Mouse (Mus musculus) MEL (cell line): ENCODE data around the gene Myo1h. TPM values are rescaled to one million over a fixed set of nuclear protein-coding genes. Genes with fewer than 3 reads are reported as not detected.

Source experiments
- DNase-seq: peaks from one replicate; pipeline ENCODE4 v3.0.0; 2011; ENCODE audit warnings: low read depth, low spot score
- H3K27ac ChIP-seq: 2 replicates; pipeline ENCODE4 v1.5.1; 2012; ENCODE audit warnings: low read depth, mild to moderate bottlenecking, control low read depth, low read length, moderate library complexity; ENCODE audit not compliant: control insufficient read depth
- H3K27me3 ChIP-seq, 2 experiments: fragments of 150-350 bp in 1 of 2; sonication (generic) in 1 of 2; 2 replicates each; pipeline ENCODE4 v1.6.1; 2012; ENCODE audit warnings: low read length in 2 of 2, mild to moderate bottlenecking in 2 of 2, improper control_type of control experiment in 1 of 2, moderate library complexity in 1 of 2; ENCODE audit not compliant: insufficient read depth in 2 of 2, control insufficient read depth in 1 of 2
- H3K36me3 ChIP-seq, 2 experiments: 2 replicates each; pipeline ENCODE4 v1.6.1; 2012 to 2014; ENCODE audit warnings: low read length in 2 of 2, improper control_type of control experiment in 1 of 2, inconsistent platforms in 1 of 2, mild to moderate bottlenecking in 1 of 2; ENCODE audit not compliant: insufficient read depth in 2 of 2, control insufficient read depth in 1 of 2
- H3K4me1 ChIP-seq, 2 experiments: fragments of 150-350 bp in 1 of 2; sonication (generic) in 1 of 2; 2 replicates each; pipeline ENCODE4 v1.6.1; 2012; ENCODE audit warnings: low read length in 2 of 2, improper control_type of control experiment in 1 of 2, mild to moderate bottlenecking in 1 of 2; ENCODE audit not compliant: insufficient read depth in 2 of 2, control insufficient read depth in 1 of 2
- H3K4me3 ChIP-seq, 2 experiments: fragments of 150-350 bp in 1 of 2; sonication (generic) in 1 of 2; 2 replicates each; pipeline ENCODE4 v1.5.1; 2012; ENCODE audit warnings: low read depth in 2 of 2, low read length in 2 of 2, mild to moderate bottlenecking in 2 of 2, moderate library complexity in 2 of 2, control low read depth in 1 of 2, improper control_type of control experiment in 1 of 2; ENCODE audit not compliant: control insufficient read depth in 1 of 2, insufficient read depth in 1 of 2
- H3K79me2 ChIP-seq: 2 replicates; pipeline ENCODE4 v1.6.1; 2012; ENCODE audit warnings: mild to moderate bottlenecking, low read length, moderate library complexity; ENCODE audit not compliant: control insufficient read depth, poor library complexity, insufficient read depth
- H3K9ac ChIP-seq: 2 replicates; pipeline ENCODE4 v1.6.1; 2012; ENCODE audit warnings: low read depth, mild to moderate bottlenecking, control low read depth, low read length, moderate library complexity; ENCODE audit not compliant: control insufficient read depth, poor library complexity, severe bottlenecking
- H3K9me3 ChIP-seq: fragments of 150-350 bp; sonication (generic); replicated peaks from 2 replicates; pipeline ENCODE4 v1.6.1; 2012; ENCODE audit warnings: mild to moderate bottlenecking, low read length, improper control_type of control experiment, moderate library complexity; ENCODE audit not compliant: insufficient read depth
- CHD1 ChIP-seq: IDR thresholded peaks from 2 replicates; pipeline ENCODE4 v1.6.1; 2012; ENCODE audit warnings: low read depth, mild to moderate bottlenecking, inconsistent platforms, low read length, improper control_type of control experiment
- CHD2 ChIP-seq: IDR thresholded peaks from 2 replicates; pipeline ENCODE4 v1.6.1; 2011; ENCODE audit warnings: low read length, improper control_type of control experiment
- EP300 ChIP-seq, 2 experiments: IDR thresholded peaks; 2 replicates each; pipeline ENCODE4 v1.6.1; 2011; ENCODE audit warnings: improper control_type of control experiment in 2 of 2, low read length in 2 of 2, low read depth in 1 of 2, mild to moderate bottlenecking in 1 of 2
- ETS1 ChIP-seq: IDR thresholded peaks from 2 replicates; pipeline ENCODE4 v1.6.1; 2012; ENCODE audit warnings: low read depth, mild to moderate bottlenecking, inconsistent platforms, low read length, improper control_type of control experiment, moderate library complexity
- HCFC1 ChIP-seq: IDR thresholded peaks from 2 replicates; pipeline ENCODE4 v1.6.1; 2012; ENCODE audit warnings: low read depth, mild to moderate bottlenecking, inconsistent platforms, low read length, improper control_type of control experiment, moderate library complexity
- MAX ChIP-seq: IDR thresholded peaks from 2 replicates; pipeline ENCODE4 v1.6.1; 2011; ENCODE audit warnings: low read length, improper control_type of control experiment
- MEF2A ChIP-seq: IDR thresholded peaks from 2 replicates; pipeline ENCODE4 v1.6.1; 2014; ENCODE audit warnings: low read depth, mild to moderate bottlenecking, inconsistent platforms, low read length, improper control_type of control experiment; ENCODE audit not compliant: poor library complexity, insufficient replicate concordance, severe bottlenecking; ENCODE audit errors: extremely low read depth
- MXI1 ChIP-seq: IDR thresholded peaks from 2 replicates; pipeline ENCODE4 v1.6.1; 2011; ENCODE audit warnings: mild to moderate bottlenecking, low read depth, low read length, improper control_type of control experiment
- MYB ChIP-seq: IDR thresholded peaks from 2 replicates; pipeline ENCODE4 v1.6.1; 2011; ENCODE audit warnings: mild to moderate bottlenecking, low read depth, low read length, improper control_type of control experiment
- MYC ChIP-seq: IDR thresholded peaks from 2 replicates; pipeline ENCODE4 v1.6.1; 2011; ENCODE audit warnings: low read depth, mild to moderate bottlenecking, low read length, improper control_type of control experiment, moderate library complexity
- NELFE ChIP-seq: IDR thresholded peaks from 2 replicates; pipeline ENCODE4 v1.6.1; 2011; ENCODE audit warnings: low read depth, low read length, improper control_type of control experiment
- NRF1 ChIP-seq: IDR thresholded peaks from 2 replicates; pipeline ENCODE4 v1.6.1; 2014; ENCODE audit warnings: low read depth, mild to moderate bottlenecking, inconsistent platforms, low read length, improper control_type of control experiment, moderate library complexity; ENCODE audit not compliant: poor library complexity, insufficient read depth, severe bottlenecking
- POLR2A ChIP-seq, 2 experiments: IDR thresholded peaks; 2 replicates each; pipeline ENCODE4 v1.6.1; 2011 to 2012; ENCODE audit warnings: low read length in 2 of 2, mild to moderate bottlenecking in 2 of 2, control low read depth in 1 of 2, improper control_type of control experiment in 1 of 2, low read depth in 1 of 2, moderate library complexity in 1 of 2; ENCODE audit not compliant: control insufficient read depth in 1 of 2, insufficient read depth in 1 of 2, poor library complexity in 1 of 2
- RAD21 ChIP-seq: IDR thresholded peaks from 2 replicates; pipeline ENCODE4 v1.6.1; 2011; ENCODE audit warnings: mild to moderate bottlenecking, low read depth, low read length, improper control_type of control experiment
- SIN3A ChIP-seq: IDR thresholded peaks from 2 replicates; pipeline ENCODE4 v1.6.1; 2012; ENCODE audit warnings: low read length, improper control_type of control experiment, inconsistent platforms
- SMC3 ChIP-seq: IDR thresholded peaks from 2 replicates; pipeline ENCODE4 v1.6.1; 2011; ENCODE audit warnings: low read depth, low read length, improper control_type of control experiment
- TBP ChIP-seq: IDR thresholded peaks from 2 replicates; pipeline ENCODE4 v1.8.0; 2011; ENCODE audit warnings: low read depth, low read length, improper control_type of control experiment
- TCF12 ChIP-seq: IDR thresholded peaks from 2 replicates; pipeline ENCODE4 v1.6.1; 2014; ENCODE audit warnings: low read depth, mild to moderate bottlenecking, inconsistent platforms, low read length, improper control_type of control experiment, moderate library complexity
- UBTF ChIP-seq: IDR thresholded peaks from 2 replicates; pipeline ENCODE4 v1.6.1; 2012; ENCODE audit warnings: low read depth, mild to moderate bottlenecking, inconsistent platforms, low read length, improper control_type of control experiment, moderate library complexity, borderline replicate concordance; ENCODE audit not compliant: insufficient read depth
- USF2 ChIP-seq, 2 experiments: IDR thresholded peaks; 2 replicates each; pipeline ENCODE4 v1.6.1; 2011 to 2012; ENCODE audit warnings: improper control_type of control experiment in 2 of 2, low read length in 2 of 2, borderline replicate concordance in 1 of 2, inconsistent platforms in 1 of 2, low read depth in 1 of 2, mild to moderate bottlenecking in 1 of 2; ENCODE audit not compliant: insufficient read depth in 1 of 2
- ZMIZ1 ChIP-seq: IDR thresholded peaks from 2 replicates; pipeline ENCODE4 v1.6.1; 2012; ENCODE audit warnings: low read depth, mild to moderate bottlenecking, inconsistent platforms, low read length, improper control_type of control experiment, moderate library complexity
- polyA plus RNA-seq, 2 experiments: library from polyadenylated mRNA; stranded (reverse) in 1 of 2; unstranded in 1 of 2; fragments of >175 nt in 1 of 2; fragments of >200 nt in 1 of 2; gene quantifications; 2 replicates each; pipeline versions ENCODE4 v1.2.1 to v1.2.4; 2012; ENCODE audit warnings: low replicate concordance in 2 of 2, low read depth in 1 of 2; ENCODE audit not compliant: insufficient read length in 2 of 2, insufficient read depth in 1 of 2, missing spikeins in 1 of 2
- total RNA-seq: library from RNA; depleted of rRNA; stranded (reverse); fragments of 300-350 nt; gene quantifications from 2 replicates; pipeline ENCODE4 v1.2.3, GENCODE M21; 2012

Myo1h gene
- total and polyA plus RNA-seq, 3 experiments: 0.33 to 4.6 TPM; not detected in 1

- Histone ChIP-seq H3K4me3 (no peak overlapping the region), H3K4me1 (peaks cover 11 to 13% of the 10 kb centered on the region in 2 experiments), H3K9me3 (no peaks in the 10 kb centered on the region), H3K9ac (no peak overlapping the region), H3K27ac (no peak overlapping the region)
- DNase-seq: no peak
- TF ChIP-seq POLR2A (IDR thresholded peaks at IDR 0.05; ENCODE audit: control insufficient read depth in 1 of 2, insufficient read depth in 1 of 2, low read depth in 1 of 2, low read length in 2 of 2, poor library complexity in 1 of 2) (no peak), UBTF (no peak), MEF2A (no peak), CHD2 (no peak), NELFE (no peak), CHD1 (no peak), SMC3 (no peak), MYC (no peak), USF2 (IDR thresholded peaks at IDR 0.05; ENCODE audit: borderline replicate concordance in 1 of 2, insufficient read depth in 1 of 2, low read depth in 1 of 2, low read length in 2 of 2) (no peak), RAD21 (no peak), ETS1 (no peak)
- TF ChIP-seq, all 39 proteins: peak for 0
- Histone ChIP-seq H3K79me2 (no peaks in the 10 kb centered on the region), H3K36me3 (peaks cover under 1 to 7% of the 10 kb centered on the region in 2 experiments; a peak in 3 of 4 replicates), H3K27me3 (no peaks in the 10 kb centered on the region)
Measured at GRCm38 (mm10) chr5:114360968-114361367, 72.0 kb downstream of the Myo1h start.

GRCm38 (mm10) chr5:114365043-114365752 is 76.2 kb downstream of the Myo1h start:
- Histone ChIP-seq H3K4me1 (peaks cover 11 to 13% of the 10 kb centered on the region in 2 experiments), H3K9me3 (no peaks in the 10 kb centered on the region), H3K27ac (peak overlapping the region; percentile 67), H3K27me3 (no peaks in the 10 kb centered on the region), H3K4me3 (no peak overlapping the region; a peak in 1 of 4 replicates), H3K36me3 (peaks cover 5 to 7% of the 10 kb centered on the region in 2 experiments; a peak in 3 of 4 replicates), H3K79me2 (no peaks in the 10 kb centered on the region), H3K9ac (peak overlapping the region; percentile 26)
- TF ChIP-seq EP300 (IDR thresholded peaks at IDR 0.05; ENCODE audit: low read depth in 1 of 2, low read length in 2 of 2) (peak in 1 of 2 experiments; percentile 53; a peak in 1 of 4 replicates), SIN3A (peak; percentile 62; the same call in 1 of the 2 replicates), MXI1 (peak; percentile 55), MAX (no peak), ETS1 (0 out of 2 replicates have a peak, but pooled peaks have one; percentile 20), HCFC1 (0 out of 2 replicates have a peak, but pooled peaks have one; percentile 23), ZMIZ1 (no peak; the same call in 1 of the 2 replicates), TCF12 (peak; percentile 22; the same call in 1 of the 2 replicates), TBP (no peak), NRF1 (peak; percentile 27; the same call in 1 of the 2 replicates), MYB (peak; percentile 64; the same call in 1 of the 2 replicates)
- DNase-seq: peak; percentile 92
